Mouse (Mus musculus): ENCODE results near the gene Sec22c. TPM values are rescaled to one million over a fixed set of nuclear protein-coding genes. Genes with fewer than 3 reads are reported as not detected.

The Sec22c gene
- total RNA-seq, 2 experiments from 2014 or later, result 30.4 to 33.4 TPM

DNA sequence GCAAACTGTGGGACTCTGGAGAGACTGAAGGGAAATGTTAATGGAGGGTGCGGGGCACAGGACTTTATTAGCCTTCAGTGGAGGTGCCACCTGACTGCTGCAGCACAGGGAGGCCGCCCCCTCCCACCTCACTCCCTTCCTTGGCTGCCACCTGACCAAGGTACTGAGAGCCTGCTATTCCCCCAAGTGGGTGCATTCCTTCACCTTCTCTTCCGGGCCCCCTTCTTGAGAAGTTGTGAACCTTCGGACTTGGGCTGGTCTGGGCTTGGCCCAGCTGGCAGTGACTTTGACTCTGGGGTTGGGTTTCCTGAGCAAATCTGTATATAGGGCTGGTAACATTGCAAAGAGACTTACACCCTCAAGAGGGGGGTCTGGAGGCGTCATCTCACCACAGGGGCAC lies 49.0 kb downstream of the Sec22c start:
- DNase-seq (ENCODE audit: low spot score in 2 of 2), result no peak

DNA sequence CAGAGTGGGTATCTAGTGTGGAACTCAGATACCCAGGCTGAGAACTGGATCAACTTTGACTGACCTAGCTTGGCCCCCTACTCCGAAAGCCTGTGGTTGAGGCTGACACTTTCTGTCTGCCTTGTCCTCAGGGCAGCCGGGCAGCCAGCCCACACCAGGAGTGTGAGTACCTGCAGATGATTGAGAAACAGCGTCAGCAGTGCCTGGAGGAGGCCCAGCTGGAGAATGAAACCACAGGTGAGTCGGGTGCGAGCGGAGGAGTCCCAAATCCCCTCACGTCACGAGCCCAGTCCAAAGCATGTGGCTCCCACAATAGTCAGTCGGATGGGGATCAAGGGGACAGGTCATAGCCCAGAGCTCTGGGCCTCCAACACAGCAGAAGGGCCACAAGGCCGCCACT lies 51.6 kb downstream of the Sec22c start:
- DNase-seq (ENCODE audit: low spot score in 2 of 2), result no peak

DNA sequence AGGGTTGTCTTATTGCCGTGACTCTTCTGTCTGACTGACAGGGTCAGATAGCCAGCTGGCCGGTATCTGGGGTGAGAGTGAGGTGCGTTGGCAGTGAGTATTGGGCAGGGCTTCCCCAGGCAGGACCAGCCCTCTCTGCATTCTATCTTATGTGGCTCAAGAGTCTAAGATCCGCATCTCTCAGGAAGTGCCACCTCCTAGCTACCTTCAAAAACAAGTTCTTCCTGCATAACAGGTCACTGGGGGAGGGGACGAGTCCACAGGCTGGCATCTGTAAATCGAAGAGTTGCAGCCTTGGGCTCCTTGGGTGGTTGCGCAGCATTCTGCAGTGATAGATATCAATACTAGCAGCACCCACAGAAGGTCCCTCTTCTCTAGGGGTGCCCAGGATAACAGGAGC lies 58.3 kb downstream of the Sec22c start:
- DNase-seq (ENCODE audit: low spot score in 2 of 2), result no peak

DNA sequence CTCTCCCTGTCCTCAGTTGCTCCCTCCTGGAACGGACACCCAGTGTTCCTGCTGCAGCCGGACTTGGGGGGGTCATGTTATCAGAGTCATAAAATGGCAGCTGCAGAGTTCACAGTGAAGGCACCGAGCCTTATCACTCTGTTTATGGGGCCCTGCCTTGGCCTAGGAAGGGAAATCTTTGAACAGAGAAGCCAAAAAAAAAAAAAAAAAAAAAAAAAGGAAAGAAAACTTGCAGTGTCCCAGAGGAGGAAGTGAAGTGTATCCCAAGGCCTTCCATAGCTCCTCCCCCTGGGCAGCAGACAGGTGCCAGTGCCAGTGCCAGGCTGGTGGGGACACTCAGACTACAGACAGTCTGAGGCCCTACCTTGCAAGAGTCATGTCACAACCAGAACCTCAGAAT lies 60.4 kb downstream of the Sec22c start:
- no peak for DNase-seq (ENCODE audit: low spot score in 2 of 2)

DNA sequence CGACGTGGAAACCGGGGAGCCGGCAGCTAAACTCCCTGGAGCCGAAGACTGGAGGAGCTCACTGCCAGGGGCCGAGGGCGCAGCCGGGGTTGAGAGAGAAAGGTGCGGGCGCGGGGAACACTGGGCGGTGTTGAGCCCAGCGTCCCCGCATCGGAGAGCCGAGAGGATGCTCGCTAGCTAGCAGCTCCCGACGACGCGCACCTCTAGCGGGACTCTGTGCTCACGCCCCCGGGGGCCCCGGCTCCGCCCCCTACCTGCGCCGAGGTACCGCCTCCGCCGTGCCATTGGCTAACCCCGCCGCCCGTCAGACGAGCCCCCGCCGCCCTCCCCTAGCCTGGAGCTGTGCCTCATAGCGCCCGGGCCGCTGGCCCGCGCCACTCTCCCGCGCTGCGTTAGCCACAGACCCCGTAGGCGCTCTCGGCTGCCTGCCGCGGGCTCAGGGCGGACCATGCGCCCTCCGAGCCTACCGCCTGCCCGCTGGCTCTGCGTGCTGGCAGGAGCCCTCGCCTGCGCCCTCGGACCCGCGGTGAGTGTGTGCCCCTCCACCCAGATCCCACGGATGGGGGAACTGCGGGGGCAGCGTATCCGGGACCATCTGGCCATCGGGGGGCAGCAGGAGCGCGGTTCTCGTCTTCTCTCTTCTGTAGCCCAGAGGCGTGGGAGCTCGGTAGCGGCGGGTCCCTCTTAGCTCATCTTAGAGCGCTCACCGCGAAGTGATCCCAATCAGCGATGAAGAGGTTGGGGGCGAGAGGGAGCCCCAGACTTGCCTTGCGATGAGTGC lies 62.7 kb downstream of the Sec22c start, which contains the start of gene Vipr1:
Vipr1 (plus strand) TSS at position 316 of the 781 bp plus-strand sequence.
- peak; percentile 78 to 86 for DNase-seq (ENCODE audit: low spot score in 2 of 2)

DNA sequence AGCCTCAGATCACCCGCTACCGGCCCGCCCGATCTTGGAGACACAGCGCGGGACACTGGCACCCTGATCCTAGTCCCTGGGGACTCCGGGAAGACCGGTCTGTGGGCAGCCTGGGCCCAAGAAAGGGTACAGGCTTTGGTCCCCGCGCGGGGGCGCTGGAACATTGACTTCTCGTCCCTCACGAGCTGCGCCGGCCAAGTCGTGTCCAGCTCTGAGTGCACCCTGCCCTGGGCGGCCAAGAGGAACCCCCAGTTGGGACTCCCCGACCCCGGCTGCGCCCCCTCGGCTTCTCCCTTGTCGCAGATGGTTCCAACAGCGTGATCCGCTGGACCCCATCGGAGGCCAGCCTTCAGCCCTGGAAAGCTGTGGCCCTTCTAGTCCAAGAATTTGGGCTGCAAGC lies 63.3 kb downstream of the Sec22c start, which contains the start of gene Lyzl4:
Lyzl4 (minus strand) TSS at position 96 of the 400 bp plus-strand sequence.
- DNase-seq (ENCODE audit: low spot score in 2 of 2), result peak; percentile 81 to 86

DNA sequence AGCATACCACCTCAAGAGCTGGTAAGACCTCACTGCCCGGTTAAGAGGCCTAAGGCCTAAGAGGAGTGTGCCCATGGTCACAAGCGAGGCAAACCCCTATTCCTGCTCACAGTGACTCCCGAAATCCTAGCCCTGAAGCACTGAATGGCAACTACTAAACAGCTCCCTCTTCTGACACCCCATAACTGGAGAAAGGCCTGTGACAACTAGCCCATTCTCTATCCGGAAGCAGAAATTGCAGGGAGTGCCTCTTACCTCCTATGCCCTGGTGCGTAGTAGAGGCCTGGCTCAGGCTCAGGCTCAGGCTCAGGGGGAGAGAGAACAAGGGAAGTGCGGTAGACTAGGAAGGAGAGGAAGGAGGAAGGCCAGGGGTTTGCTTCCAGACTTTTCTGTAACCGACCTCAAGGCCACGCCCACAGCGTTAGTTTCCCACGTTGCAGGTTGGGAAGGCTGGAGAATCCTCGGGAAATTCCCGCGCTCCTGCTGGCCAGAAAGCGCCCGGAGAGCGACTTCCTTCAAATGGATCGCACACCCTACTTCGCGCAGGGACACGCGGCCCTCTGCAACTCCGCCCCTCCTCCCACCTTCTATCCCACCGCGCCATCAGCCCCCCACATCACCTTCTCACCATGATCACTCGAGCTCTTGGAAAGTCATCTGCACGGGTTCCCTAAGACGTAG lies 63.9 kb downstream of the Sec22c start:
- peak in 1 of 2 experiments; percentile 30 for DNase-seq (ENCODE audit: low spot score in 2 of 2)

DNA sequence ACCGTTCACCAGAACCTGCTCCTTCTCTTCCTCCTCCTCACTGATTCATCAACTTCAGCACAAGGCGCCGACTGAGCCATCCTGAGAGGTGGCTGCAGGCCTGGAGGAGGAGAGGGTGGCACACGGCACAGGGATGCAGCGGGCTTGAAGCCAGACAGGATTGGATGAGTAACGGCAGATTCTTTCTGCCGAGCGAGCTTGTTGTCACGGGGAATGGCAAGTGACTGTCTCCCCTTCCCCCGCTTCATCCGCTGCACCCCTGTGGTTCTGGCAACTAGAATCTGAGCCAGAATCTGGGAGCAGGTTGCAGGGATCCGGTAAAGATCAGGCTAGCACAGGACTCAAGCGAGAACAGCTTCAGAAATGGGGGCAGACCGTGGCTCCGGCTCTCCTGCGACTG lies 65.5 kb downstream of the Sec22c start:
- peak; percentile 59 to 68 for DNase-seq (ENCODE audit: low spot score in 2 of 2)

DNA sequence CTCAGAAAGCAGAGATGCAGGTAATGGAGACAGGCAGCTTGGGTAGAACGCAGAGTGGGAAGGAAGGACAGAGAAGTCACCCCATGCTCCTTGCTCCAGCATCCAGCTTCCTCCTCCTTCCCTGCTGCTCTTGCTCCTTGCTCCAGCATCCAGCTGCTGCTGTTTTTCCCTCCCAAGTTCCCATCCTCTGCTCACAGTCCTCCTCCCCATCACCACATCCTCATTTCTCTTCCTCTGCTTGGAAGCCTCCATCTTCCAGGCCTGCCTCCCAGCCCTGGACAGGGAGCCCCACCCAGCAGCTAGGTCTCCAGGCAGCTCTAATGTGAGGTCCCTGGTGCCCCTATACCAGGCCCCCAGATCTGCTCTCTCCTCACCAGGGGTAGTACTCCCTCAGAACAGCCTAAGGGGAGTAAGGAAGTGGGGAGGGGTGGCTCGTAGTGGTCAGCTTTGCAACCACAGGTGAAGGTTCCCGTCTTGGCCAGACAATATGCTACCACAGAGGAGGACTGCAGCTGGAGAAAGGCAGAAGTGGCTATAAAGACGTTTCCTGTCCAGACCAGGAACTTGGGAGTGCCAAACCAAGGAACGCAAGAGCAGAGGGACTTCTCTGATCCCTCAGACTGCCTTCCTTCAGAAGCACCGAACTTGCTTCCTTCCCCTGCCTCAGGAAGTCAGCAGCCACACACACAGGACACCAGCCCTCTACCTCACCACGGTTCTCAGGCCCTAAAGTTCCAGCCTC lies 69.3 kb downstream of the Sec22c start:
- DNase-seq (ENCODE audit: low spot score in 2 of 2), result no peak

DNA sequence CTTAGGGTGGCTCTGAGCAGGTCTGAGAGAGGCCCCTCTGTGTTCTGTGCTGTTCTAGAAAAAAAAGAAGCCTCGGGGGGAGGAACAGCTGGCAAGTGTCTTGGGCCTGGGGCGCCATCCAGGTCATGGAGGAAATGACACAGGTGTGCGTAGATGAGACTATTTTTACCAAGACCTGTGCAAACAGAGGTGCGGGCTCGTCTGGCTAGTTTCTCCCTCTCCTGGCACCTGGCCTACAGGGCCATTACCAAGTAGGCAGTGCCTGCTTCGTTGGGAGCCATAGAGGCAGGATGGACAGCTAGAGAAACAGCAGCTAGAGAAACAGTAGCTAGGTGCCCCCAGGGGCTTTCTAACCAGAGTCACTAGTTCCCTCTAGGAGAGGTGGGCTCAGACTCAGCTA lies 72.0 kb downstream of the Sec22c start:
- no peak for DNase-seq (ENCODE audit: low spot score in 2 of 2)

DNA sequence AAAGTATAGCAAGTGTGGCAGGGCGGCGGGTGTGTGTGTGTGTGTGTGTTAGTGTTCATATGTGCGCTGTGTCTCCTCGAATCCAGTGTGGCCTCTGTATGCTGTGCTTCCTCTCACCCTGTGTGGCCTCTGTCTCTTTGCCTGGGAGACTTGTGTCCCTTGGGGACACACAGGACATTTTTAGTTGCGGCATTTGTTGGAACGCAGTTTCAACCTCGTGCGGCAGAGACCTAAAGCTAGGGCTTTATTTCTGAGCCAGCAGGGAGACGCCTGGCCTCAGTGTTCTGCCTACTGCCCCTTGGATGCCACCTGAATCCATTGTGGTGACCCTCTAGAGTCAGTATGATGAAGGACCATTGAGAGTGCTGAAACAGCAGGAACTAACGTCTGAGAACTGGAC lies 72.4 kb downstream of the Sec22c start:
- DNase-seq (ENCODE audit: low spot score in 2 of 2), result no peak

DNA sequence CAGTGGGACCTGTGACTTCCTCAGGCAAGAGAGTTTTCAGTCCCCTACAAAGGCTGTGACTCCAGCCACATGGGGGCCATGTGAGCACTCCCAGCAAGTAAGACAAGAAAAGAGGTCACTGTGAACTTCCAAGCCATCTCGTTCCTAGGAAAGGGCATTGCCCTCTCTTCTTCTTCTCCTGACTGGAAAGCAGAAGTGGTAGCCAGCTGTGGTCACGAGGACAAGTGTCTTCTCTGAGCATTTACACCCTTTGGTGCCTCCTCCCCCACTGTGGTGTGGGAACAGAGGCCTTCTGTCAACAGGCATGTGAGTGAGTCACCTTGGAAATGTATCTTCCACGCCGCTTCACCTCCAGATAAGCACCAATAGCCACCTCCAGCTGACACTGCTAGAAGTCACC lies 73.3 kb downstream of the Sec22c start:
- no peak for DNase-seq (ENCODE audit: low spot score in 2 of 2)

DNA sequence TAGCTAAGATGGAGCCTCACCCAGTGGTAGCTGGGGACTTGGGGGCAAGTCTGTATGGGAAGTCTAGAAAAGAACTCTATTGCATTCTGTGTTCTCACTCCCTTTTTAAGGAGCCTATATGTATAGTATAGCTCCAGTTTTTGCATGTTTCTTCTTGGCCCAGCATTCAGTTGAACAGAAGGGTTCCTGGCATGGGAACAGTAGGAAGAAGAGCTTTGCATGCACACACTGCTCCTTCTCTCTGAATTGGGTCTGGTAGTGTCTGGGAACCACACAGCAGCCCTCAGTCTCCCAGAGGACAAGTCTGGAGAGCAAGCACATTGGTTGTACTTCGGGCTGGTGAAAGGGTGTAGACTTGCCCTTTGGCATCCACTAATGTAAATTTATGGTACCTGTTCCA lies 74.7 kb downstream of the Sec22c start:
- no peak for DNase-seq (ENCODE audit: low spot score in 2 of 2)

Other genes starting within 250 kb of the Sec22c start
- 100 to 1,000 TPM; 453 to 489 TPM for gene Cck, start 209.8 kb downstream of the Sec22c start, total RNA-seq (2021)
- 1 to 10 TPM in 1 of 2 experiments, not detected in 1; 1.1 TPM for gene Lyzl4, start 63.4 kb downstream of the Sec22c start, total RNA-seq (2021)
- gene Vipr1, start 62.8 kb downstream of the Sec22c start, total RNA-seq (2021), result 10 to 100 TPM in 1 of 2 experiments, 1 to 10 TPM in 1; 10.0 to 10.3 TPM
- 10 to 100 TPM; 80.7 to 87.9 TPM for gene Ss18l2, start 4.8 kb upstream of the Sec22c start, total RNA-seq (2021)
- 100 to 1,000 TPM; 110 to 133 TPM for gene Nktr, start 13.7 kb upstream of the Sec22c start, total RNA-seq (2021)
- 100 to 1,000 TPM; 104 to 108 TPM for gene Zfp651, start 53.8 kb upstream of the Sec22c start, total RNA-seq (2021)
- gene Klhl40, start 72.1 kb upstream of the Sec22c start, total RNA-seq (2021), result 1 to 10 TPM; 2.9 to 3.2 TPM
- 1 to 10 TPM; 2.8 to 2.9 TPM for gene Hhatl, start 87.0 kb upstream of the Sec22c start, total RNA-seq (2021)
- 1 to 10 TPM; 6.6 to 7.7 TPM for gene Ccdc13, start 134.0 kb upstream of the Sec22c start, total RNA-seq (2021)
- gene Higd1a, start 152.9 kb upstream of the Sec22c start, total RNA-seq (2021), result 100 to 1,000 TPM in 1 of 2 experiments, 10 to 100 TPM in 1; 99.3 to 103 TPM
- gene Ackr2, start 192.9 kb upstream of the Sec22c start, total RNA-seq (2021), result 1 to 10 TPM; 2.4 to 4.1 TPM
- not detected for gene Cyp8b1, start 210.8 kb upstream of the Sec22c start, total RNA-seq (2021)
- 1 to 10 TPM; 3.1 to 4.2 TPM for gene Fam198a, start 245.5 kb upstream of the Sec22c start, total RNA-seq (2021)

All from layer of hippocampus, postnatal 10 days (tissue).